Mouse (Mus musculus) adrenal gland, adult 18-20 months (tissue): ENCODE measurements around the gene Arfrp1. TPM values are rescaled to one million over a fixed set of nuclear protein-coding genes. Genes with fewer than 3 reads are reported as not detected.

ENCODE experiments used
- DNase-seq, 2 experiments: peaks; one replicate each; pipeline ENCODE4 v3.0.0; 2021 to 2022; ENCODE audit warnings: low spot score in 2 of 2
- total RNA-seq, 2 experiments: library from RNA; stranded (reverse); gene quantifications; 1 replicate in 1 of 2; 2 replicates in 1 of 2; pipeline ENCODE4 v1.2.3; 2021

Arfrp1 gene
- total RNA-seq, 2 experiments from 2014 or later = 48.9 to 51.8 TPM

DNA sequence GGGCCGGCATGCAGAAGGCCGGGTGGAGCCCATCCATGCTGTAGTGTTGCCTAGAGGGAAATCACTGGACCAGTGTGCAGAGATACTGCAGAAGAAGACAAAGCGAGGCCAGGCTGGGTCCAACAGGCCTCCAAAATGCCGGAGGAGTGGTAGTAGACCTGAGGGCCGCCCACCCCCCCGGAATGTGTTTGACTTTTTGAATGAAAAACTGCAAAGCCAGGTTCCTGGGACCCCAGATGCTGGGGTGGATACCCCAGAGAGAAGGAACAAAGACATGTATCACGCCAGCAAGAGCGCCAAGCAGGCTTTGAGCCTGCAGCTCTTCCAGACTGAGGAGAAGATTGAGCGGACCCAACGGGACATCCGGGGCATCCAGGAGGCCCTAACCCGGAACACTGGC, 14.6 kb upstream of the Arfrp1 start, which contains the start of gene Lime1:
TSS of gene Lime1 (plus strand) at position 301 of the 400 bp plus-strand sequence.
- no peak for DNase-seq

DNA sequence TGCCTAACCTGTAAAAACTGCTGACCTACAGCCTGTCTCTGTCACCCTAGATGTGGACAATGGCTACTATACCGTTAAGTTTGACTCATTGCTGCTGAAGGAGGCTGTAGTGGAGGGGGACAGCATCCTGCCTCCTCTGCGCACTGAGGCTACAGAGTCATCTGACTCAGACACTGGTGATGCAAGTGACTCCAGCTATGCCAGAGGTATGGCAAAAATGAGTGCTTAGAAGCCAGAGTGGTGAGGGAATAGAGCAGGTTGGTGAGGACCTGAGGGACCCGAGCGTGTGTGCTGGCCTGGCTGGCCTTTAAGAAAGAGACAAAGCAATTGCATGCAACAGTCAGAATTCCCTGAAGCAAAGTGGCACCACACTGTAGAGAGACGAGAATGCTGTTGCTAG, 13.5 kb upstream of the Arfrp1 start:
- DNase-seq = no peak

DNA sequence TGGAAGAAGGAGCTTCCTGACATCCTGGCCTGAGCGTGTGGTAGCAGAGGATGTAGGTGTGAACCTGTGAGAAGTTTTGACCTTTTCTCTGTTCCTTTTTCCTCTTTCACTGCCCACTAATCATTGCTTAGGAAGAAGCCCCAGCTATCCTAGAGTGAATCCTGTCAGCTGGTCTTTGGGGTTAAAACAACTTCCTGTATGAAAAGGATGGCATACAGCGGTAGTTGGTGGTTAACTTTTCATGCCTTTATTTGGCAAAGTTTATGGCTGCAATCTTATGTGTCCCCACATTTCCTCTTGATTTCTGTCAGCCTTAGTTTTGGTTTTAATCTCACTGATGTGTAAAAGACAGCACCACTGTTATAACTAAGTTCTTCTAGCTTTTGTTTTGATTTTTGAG, 12.0 kb upstream of the Arfrp1 start:
- no peak for DNase-seq

DNA sequence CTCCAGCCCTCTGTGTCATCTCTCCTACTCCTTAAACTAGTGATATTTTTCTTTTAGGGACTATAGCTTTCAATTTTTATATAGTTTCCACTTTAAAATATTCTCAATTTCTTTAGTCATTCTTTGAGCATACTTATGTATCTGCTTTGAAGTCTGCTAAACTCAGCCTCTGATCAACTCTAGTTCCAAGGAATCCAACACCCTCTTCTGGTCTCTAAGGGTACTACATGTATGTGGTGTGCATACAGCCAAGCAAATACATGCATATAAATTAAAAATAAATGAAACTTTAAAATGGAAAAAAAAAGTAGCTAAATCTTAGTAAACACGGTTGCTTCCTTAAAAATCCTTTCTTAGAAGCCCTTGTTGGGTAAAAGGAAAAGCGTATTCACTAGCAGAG, 10.6 kb upstream of the Arfrp1 start:
- DNase-seq = no peak

DNA sequence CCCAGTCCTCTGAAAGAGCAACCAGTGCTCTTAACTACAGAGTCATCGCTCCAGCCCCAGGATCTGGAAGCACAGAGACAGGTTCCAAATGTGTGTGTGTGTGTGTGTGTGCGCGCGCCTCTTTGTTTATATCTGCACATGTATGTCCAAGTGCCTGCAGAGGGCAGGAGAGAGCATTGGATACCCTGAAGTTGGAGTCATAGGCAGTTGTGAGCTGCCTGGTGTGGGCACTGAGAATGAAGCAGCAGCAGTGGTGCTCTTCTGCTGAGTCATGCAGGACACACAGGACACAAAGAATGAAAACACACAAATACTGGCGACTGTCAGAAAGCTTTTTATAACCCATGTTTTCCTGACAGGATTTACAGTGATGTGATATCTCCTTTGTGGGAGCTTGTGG, 4.8 kb upstream of the Arfrp1 start:
- DNase-seq = no peak

DNA sequence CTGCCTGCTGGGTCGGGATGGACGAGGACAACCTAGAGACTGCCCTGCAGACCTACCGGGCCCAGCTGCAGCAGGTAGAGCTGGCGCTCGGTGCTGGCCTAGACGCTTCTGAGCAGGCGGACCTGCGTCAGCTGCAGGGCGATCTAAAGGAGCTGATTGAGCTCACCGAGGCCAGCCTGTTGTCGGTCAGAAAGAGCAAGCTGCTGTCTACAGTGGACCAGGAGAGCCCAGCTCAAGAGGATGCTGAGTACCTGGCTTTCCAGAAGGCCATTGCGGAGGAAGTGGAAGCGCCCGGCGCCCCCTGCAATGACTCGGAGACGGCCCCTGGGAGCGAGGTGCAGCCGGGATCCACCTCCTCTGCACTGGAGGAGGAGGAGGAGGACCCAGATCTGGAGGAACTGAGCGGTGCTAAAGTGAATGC, 461 bp upstream of the Arfrp1 start:
- DNase-seq = peak in 1 of 2 experiments; percentile 26

DNA sequence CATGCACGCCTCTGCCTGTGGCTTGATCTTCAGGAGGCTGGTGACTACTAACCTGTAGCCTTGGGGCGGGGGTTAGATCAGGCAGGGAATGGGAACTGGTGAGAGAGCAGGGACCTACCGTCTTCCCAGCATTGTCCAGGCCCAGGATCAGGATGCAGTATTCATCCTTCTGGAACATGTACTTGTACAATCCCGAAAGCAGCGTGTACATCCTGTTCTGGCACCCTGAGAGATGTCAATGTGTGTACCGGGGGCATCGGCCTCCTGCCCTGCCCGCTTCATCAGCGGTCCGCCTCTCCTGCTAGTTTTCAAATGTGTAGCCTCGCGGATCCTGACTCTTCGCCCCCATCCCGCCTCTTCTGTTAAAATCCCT, 731 bp downstream of the Arfrp1 start:
- no peak for DNase-seq

DNA sequence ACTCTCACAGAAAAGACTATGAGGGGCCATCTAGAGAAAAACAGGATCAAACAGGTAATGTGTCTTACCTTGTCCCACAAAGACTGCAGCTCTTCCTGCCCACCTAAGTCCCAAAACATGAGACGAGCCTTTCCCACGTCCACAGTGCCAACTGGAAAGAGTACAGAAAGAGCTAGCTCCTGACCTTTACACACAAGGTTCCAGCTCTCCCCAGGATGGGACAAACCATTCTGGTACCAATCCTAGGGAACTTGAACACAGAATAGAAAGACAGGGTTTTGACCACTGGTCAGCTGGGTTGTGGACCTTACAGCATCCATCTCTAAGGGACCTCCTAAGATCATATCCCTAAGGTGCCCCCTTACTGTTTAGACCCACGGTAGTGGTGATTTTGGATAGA, 1.3 kb downstream of the Arfrp1 start:
- DNase-seq = no peak

DNA sequence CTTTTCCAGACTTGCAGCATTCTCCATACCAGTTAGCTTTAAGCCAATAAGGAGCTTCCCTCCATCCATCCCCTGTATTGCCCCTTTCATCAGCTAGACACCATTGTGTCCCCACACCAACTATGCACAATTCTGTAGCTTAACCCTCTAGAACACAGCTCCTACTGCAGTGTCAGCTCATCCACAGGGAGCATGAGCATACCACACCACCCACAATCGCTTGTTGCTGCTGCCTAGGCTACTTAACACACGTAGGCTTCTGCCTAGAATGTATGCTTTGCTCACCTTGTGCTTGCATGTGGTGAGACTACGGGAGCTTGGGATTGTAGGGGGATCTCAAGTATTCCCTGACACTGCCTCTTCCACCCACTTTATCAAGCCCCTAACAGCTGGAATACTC, 8.4 kb downstream of the Arfrp1 start:
- no peak for DNase-seq

DNA sequence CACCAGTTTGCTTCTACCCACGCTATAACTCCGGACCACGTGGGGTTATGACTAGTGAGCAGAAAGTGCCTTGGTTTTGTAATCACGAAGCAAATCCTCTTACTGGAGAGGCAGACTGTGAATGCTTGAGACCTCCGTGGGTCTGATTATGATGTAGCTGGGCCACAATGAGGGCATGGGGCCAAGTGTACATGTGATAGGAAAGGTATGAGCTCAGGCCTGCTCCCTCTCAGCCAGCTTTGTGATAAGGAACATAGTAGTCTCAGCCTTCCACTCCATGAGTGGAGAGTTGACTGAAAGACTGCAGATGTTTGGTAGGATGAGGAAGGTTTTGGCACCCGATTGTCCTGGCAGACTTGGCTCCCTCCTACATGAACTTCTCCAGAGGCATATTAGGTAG, 22.4 kb downstream of the Arfrp1 start:
- no peak for DNase-seq

DNA sequence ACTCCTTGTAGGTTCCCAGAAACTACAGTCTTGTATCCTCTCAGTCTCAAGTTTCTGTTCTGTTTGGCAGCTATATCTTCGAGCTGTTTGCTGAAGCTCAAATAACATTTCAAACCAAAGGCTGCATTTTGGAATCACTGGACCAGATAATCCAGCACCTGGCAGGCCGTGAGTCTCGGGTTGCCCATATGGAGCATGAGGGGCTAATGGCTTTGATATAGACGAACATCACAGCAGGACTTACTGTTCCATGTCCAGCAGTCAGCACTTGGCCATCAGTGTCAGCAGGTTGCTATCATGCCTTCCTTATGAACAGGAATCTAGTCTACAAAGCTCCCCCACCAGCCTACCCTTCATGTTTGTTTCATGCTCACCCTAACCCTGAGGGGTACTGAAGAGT, 24.8 kb downstream of the Arfrp1 start:
- DNase-seq = no peak

DNA sequence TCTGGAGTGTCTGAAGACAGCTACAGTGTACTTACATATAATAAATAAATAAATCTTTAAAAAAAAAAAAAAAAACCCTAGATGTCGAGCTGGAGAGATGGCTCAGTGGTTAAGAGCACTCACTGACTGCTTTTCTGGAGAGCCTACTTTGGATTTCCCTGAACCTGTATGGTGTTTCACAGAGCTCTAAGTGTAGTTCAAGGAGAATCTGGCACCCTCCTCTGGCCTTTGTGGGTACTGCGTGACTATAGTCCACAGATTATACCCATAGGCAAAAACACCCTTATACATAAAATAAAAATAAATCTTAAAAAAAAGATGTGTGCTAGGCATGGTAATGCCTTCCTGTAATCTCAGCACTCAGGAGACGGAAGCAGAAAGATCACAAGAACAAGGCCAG, 31.2 kb downstream of the Arfrp1 start:
- DNase-seq = peak; percentile 62 to 74

DNA sequence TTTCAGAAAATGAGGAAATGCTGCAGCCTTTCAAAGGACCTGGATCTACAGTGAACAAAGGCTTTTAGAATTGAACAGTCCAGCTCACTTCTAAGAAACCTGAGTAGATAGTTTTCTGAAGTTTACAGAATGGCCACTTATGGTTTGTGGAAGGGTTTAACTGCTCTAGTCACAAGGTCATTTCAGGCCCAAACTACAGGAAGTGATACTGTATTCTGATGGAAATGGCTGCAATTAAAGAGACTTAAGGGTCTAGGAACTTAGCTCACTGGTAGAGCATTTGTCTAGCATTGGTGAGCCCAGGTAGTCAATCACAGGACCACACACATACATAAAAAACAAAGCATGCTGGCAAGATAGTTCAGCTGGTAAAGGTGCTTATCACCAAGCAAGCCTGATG, 32.7 kb downstream of the Arfrp1 start:
- DNase-seq = no peak

DNA sequence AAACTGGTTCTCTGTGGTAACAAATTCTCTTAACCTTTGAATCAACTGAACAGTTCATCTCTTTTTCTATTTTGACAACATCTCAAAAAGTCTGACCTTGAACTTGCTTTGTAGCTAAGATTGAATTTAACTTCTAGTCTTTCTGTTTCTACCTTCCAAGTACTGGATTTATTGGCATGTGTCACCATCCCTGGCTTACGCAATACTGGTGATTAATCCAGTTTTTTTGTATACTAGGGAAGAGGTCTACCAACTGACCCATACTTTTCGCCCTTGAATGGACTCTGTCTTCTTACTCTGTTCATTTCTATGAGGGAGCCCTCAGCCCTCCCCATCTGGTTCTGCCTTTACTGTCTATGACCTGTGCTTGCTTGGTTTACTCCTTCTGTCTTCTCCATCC, 39.1 kb downstream of the Arfrp1 start:
- DNase-seq = no peak

DNA sequence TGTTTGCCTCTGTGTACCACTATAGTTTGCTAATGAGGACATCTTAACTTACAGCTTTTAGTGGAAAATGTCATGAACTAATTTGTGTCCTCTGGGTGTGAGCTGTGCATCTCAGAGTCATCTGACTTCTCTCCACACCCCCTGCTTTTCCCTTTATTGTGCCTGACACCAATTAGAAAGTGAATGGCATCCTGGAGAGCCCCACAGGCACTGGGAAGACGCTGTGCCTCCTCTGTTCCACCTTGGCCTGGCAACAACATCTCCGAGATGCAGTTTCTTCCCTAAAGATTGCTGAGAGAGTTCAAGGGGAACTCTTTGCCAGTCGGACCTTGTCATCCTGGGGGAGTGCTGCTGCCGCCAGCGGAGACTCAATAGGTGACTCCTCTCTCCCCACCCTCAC, 43.1 kb downstream of the Arfrp1 start:
- no peak for DNase-seq

DNA sequence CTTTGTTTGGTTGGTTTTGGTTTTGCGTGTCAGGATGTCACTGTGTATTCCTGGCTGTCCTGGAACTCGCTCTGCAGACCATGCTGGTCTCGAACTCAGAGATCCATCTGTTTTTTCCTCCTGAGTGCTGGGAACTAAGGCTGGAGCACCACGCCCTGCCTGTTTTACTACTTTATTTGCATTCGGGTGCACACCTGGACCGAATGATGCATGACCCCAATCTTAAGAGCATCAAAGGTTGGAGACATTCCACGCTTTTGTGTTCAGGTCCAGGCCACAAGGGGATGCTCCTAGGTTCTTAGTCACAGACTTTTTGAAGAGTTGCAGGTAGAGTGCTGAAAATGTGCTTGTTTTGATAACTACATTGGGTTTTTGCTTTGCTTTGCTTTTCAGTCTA, 45.1 kb downstream of the Arfrp1 start:
- no peak for DNase-seq

DNA sequence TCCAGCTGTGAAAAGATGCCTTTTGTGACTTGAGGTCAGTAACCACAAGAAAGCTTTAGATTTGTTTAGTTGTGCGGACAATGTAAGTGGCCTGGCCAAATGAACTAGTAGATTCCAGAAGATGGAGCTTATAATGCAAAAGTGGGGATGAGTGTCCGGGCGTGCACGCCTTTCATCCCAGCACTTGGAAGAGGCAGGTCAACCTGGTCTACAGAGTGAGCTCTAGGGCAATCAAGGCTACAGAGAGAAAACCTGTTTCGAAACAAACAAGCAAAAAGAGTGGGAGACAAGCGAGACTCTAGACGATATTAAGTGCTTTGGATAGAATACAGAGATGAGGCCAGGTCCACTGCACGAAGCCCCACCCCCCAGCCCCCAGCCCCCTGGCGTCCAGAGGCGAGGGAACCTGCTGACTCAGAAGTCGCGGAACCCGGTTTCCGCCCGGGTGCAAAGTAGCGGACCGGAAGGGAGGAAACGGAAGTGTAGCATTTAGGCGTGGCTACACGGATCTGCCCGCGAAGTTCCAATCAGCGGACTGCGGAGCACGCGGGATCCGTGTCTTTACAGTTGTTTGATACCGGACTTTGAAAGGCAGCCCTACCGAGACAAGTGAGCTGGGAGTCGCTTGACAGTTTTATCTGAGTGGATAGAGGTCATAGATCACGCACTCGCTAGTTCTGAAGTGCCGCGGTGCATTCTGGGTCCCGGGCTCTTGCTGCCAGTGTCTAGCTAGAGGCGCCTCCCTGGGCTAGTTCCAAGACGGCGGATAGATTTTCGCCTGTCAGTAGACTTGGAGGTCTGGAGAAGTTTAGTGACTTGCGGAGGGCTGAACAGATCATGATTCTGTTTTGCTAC, 45.7 kb downstream of the Arfrp1 start, which contains the start of gene Rtel1:
TSS of gene Rtel1 (plus strand) at position 492 of the 855 bp plus-strand sequence.
- peak; percentile 72 to 73 for DNase-seq

DNA sequence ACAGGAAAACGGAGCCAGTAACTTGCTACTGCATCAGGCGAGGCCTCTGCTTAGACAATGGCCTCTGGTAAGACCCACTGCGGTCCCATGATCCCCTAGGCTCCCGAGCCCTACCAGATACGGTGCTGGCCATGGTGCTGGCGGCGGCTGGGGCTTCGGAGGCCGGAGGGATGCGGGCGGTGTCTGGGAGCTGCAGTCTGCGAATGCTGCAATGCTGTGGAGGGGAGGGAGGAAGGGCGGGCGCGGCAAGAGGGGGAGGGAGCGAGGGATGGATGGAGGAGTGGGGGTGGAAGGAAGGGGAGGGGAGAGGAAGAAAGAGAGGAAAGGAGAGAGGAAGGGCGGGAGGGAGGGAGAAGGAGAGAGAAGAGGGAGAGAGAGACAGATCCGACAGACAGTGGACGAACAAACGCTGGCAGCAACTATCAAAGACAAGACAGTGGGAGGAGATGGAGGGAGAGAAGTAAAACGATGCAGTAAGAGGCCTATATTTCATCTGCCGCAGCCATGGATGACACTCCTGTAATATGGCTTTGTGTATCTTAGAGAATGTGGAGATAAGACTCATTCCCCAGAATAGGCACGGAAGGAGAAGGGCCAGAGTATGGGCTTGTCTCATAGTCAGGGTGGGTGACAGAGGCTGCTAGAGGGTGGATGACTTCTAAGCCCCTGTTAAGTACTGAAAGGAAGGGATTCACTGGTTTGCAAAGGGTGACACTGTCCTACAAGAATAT, 51.0 kb downstream of the Arfrp1 start, which contains the start of gene Stmn3:
TSS of gene Stmn3 (minus strand) at position 421 of the 731 bp plus-strand sequence.
- peak; percentile 37 to 49 for DNase-seq

DNA sequence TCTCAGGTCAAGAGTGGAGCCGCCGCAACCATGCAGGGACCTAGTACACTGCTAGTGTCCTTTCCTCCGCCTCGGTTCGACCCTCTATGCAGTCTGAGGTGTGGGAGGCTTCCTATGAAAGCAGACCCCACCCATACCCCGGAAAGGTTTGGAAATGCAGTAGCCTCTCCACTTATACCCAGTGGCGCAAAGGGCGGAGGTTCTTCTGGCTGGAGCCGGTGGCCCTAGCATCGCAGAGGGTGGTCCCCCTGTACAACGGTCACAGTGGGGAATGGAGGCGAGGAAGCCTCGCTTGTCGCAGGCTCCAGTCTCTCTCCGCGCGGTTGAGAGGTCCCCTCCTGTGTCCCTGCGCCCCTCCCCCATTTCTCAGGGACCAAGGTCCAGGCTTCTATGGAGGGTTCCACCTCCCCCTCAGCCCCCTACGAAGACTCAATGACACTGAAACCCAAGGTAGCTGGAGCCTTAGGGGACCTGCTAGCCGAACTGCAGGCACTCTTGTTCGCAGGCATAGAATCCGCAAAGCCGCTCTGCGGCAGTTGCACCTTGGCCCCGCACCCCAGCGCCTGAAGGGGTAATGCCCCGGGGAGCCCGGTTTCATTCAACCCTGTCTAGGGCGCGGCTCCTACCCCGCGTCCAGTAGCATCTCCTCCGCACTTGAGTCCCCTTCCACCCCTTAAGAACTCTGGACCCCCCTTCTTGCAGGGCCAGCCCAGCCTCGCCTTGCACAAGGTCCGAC, 51.7 kb downstream of the Arfrp1 start:
- no peak for DNase-seq

DNA sequence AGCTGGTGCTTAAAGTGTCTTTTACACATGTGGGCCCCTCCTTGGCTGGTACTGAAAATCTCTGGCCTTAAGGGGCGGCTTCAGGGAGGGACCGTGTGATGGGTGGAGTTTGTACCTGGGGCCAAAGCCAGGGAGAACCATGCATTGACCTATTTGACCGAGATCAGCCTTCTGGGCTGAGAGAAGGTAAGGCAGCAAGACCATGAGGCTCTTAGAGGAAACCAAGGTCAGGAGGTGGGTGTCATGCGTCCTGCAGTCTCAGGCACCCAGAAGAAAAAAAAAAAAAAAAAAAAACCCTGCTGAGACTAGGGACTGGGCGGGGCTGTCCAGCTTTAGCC, 52.2 kb downstream of the Arfrp1 start:
- DNase-seq = no peak

DNA sequence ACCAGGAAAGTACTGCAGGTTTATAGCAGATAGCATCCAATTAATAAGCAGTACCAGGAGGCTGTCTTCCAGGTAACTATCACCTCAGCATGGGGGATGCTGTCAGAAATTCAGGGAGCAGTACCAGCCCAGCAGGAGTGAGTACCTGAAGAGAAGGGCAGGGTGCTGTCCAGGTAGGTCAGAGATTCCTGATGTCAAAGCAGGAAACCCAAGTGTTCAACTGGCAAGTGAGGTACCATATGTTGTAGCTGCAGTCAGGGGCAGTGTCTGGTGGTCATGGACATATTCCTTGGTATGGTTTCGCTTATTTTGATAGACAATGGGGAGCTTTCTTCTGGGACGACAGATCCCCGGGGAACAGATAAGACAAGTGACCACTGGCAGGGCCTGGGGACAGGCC, 52.8 kb downstream of the Arfrp1 start:
- no peak for DNase-seq
